Mouse (Mus musculus) c-Kit-positive CD71-negative TER-119-negative erythroid progenitor cells, embryonic 14.5 days (primary cell): ENCODE data around the gene Nos2.

Source experiments
- DNase-seq: peaks from one replicate; pipeline ENCODE4 v3.0.0-alpha.2; 2013; ENCODE audit warnings: low read depth

The Nos2 gene

GRCm38 (mm10) chr11:78920411-78920939, at the start of gene Nos2:
TSS of gene Nos2 (plus strand) at chr11:78920787.
- DNase-seq, result no peak

GRCm38 (mm10) chr11:78870891-78871290, 49.7 kb upstream of the Nos2 start:
- DNase-seq, result no peak

GRCm38 (mm10) chr11:78872782-78873181, 47.8 kb upstream of the Nos2 start:
- DNase-seq, result no peak

GRCm38 (mm10) chr11:78879727-78880126, 40.9 kb upstream of the Nos2 start:
- no peak for DNase-seq

GRCm38 (mm10) chr11:78886693-78887092, 33.9 kb upstream of the Nos2 start:
- DNase-seq, result no peak

- DNase-seq, result no peak
These were observed 33.2 kb upstream of the Nos2 start for GRCm38 (mm10) chr11:78887102-78887971.

- DNase-seq, result no peak
These were observed 31.4 kb upstream of the Nos2 start for GRCm38 (mm10) chr11:78889156-78889555.

GRCm38 (mm10) chr11:78896357-78897123, 24.0 kb upstream of the Nos2 start:
- DNase-seq, result peak; percentile 18

GRCm38 (mm10) chr11:78915473-78915872, 5.1 kb upstream of the Nos2 start:
- DNase-seq, result no peak

GRCm38 (mm10) chr11:78916410-78916809, 4.2 kb upstream of the Nos2 start:
- DNase-seq, result no peak

GRCm38 (mm10) chr11:78919745-78920144, 842 bp upstream of the Nos2 start:
- DNase-seq, result no peak

- DNase-seq, result peak; percentile 29
These were observed 2.3 kb downstream of the Nos2 start for GRCm38 (mm10) chr11:78922678-78923407.

GRCm38 (mm10) chr11:78924111-78924510, 3.5 kb downstream of the Nos2 start:
- no peak for DNase-seq

GRCm38 (mm10) chr11:78924916-78925315, 4.3 kb downstream of the Nos2 start:
- DNase-seq, result no peak

- DNase-seq, result no peak
These were observed 8.8 kb downstream of the Nos2 start for GRCm38 (mm10) chr11:78929345-78929744.

- no peak for DNase-seq
These were observed 13.7 kb downstream of the Nos2 start for GRCm38 (mm10) chr11:78934307-78934706.

- DNase-seq, result no peak
These were observed 14.1 kb downstream of the Nos2 start for GRCm38 (mm10) chr11:78934727-78935126.

GRCm38 (mm10) chr11:78935178-78935577, 14.6 kb downstream of the Nos2 start:
- no peak for DNase-seq

GRCm38 (mm10) chr11:78943083-78943482, 22.5 kb downstream of the Nos2 start:
- no peak for DNase-seq

- no peak for DNase-seq
These were observed 29.8 kb downstream of the Nos2 start for GRCm38 (mm10) chr11:78950365-78950764.

GRCm38 (mm10) chr11:78952467-78952866, 31.9 kb downstream of the Nos2 start:
- peak; percentile 55 for DNase-seq

- DNase-seq, result peak; percentile 70
These were observed 35.7 kb downstream of the Nos2 start for GRCm38 (mm10) chr11:78956260-78956659.
